Mouse (Mus musculus) embryo, embryonic 11.5 days (tissue): ENCODE measurements around the gene Atxn10.

ENCODE experiments used
- DNase-seq: peaks from one replicate; pipeline ENCODE4 v3.0.0-alpha.2; 2012; ENCODE audit warnings: low read depth, low spot score

The Atxn10 gene

GRCm38 (mm10) chr15:85404739-85405138, 68.7 kb downstream of the Atxn10 start:
- no peak for DNase-seq

- no peak for DNase-seq
Measured at GRCm38 (mm10) chr15:85405567-85405966, 69.5 kb downstream of the Atxn10 start.

GRCm38 (mm10) chr15:85406846-85407245, 70.8 kb downstream of the Atxn10 start:
- DNase-seq = no peak

GRCm38 (mm10) chr15:85407342-85407741, 71.3 kb downstream of the Atxn10 start:
- no peak for DNase-seq

GRCm38 (mm10) chr15:85408790-85409189, 72.7 kb downstream of the Atxn10 start:
- no peak for DNase-seq

GRCm38 (mm10) chr15:85409245-85409783, 73.3 kb downstream of the Atxn10 start:
- no peak for DNase-seq

GRCm38 (mm10) chr15:85409836-85410235, 73.8 kb downstream of the Atxn10 start:
- DNase-seq = no peak

GRCm38 (mm10) chr15:85414620-85415019, 78.6 kb downstream of the Atxn10 start:
- no peak for DNase-seq

- DNase-seq = no peak
Measured at GRCm38 (mm10) chr15:85420686-85421085, 84.6 kb downstream of the Atxn10 start.

- DNase-seq = no peak
Measured at GRCm38 (mm10) chr15:85424197-85424596, 88.2 kb downstream of the Atxn10 start.

- no peak for DNase-seq
Measured at GRCm38 (mm10) chr15:85428140-85428539, 92.1 kb downstream of the Atxn10 start.

GRCm38 (mm10) chr15:85442568-85442967, 106.5 kb downstream of the Atxn10 start:
- DNase-seq = no peak

GRCm38 (mm10) chr15:85446652-85447051, 110.6 kb downstream of the Atxn10 start:
- no peak for DNase-seq

GRCm38 (mm10) chr15:85456891-85457290, 120.8 kb downstream of the Atxn10 start:
- no peak for DNase-seq

- no peak for DNase-seq
Measured at GRCm38 (mm10) chr15:85457838-85458237, 121.8 kb downstream of the Atxn10 start.

GRCm38 (mm10) chr15:85458631-85459082, 122.6 kb downstream of the Atxn10 start:
- no peak for DNase-seq

GRCm38 (mm10) chr15:85461541-85461940, 125.5 kb downstream of the Atxn10 start:
- peak; percentile 9 for DNase-seq

- DNase-seq = no peak
Measured at GRCm38 (mm10) chr15:85462138-85462537, 126.1 kb downstream of the Atxn10 start.

GRCm38 (mm10) chr15:85463027-85463790, 127.2 kb downstream of the Atxn10 start:
- no peak for DNase-seq

- peak; percentile 16 for DNase-seq
Measured at GRCm38 (mm10) chr15:85464190-85464589, 128.1 kb downstream of the Atxn10 start.

- DNase-seq = peak; percentile 39
Measured at GRCm38 (mm10) chr15:85464823-85465565, 128.9 kb downstream of the Atxn10 start.

GRCm38 (mm10) chr15:85466456-85467067, 130.5 kb downstream of the Atxn10 start:
- DNase-seq = no peak
